Mouse (Mus musculus) right cerebral cortex, postnatal 25 days (tissue): Measurements from ENCODE around the gene Maml3.

ENCODE experiments used
- DNase-seq: peaks from one replicate; pipeline ENCODE4 v3.0.0; 2022

Gene Maml3

GRCm38 (mm10) chr3:51999671-52000437 is 105.0 kb downstream of the Maml3 start:
- no peak for DNase-seq

- no peak for DNase-seq
Observed at GRCm38 (mm10) chr3:51998511-51999399, 106.1 kb downstream of the Maml3 start.

- DNase-seq, result no peak
Observed at GRCm38 (mm10) chr3:51997616-51998015, 107.3 kb downstream of the Maml3 start.

- DNase-seq, result no peak
Observed at GRCm38 (mm10) chr3:51986507-51986906, 118.4 kb downstream of the Maml3 start.

GRCm38 (mm10) chr3:51981496-51981895 is 123.4 kb downstream of the Maml3 start:
- DNase-seq, result no peak

GRCm38 (mm10) chr3:51977654-51978352 is 127.1 kb downstream of the Maml3 start:
- no peak for DNase-seq

- DNase-seq, result no peak
Observed at GRCm38 (mm10) chr3:51974601-51975000, 130.3 kb downstream of the Maml3 start.

- no peak for DNase-seq
Observed at GRCm38 (mm10) chr3:51974153-51974552, 130.7 kb downstream of the Maml3 start.

- DNase-seq, result no peak
Observed at GRCm38 (mm10) chr3:51972576-51972975, 132.3 kb downstream of the Maml3 start.

- DNase-seq, result no peak
Observed at GRCm38 (mm10) chr3:51970489-51970888, 134.4 kb downstream of the Maml3 start.

GRCm38 (mm10) chr3:51969451-51969850 is 135.4 kb downstream of the Maml3 start:
- no peak for DNase-seq

- DNase-seq, result no peak
Observed at GRCm38 (mm10) chr3:51965841-51966240, 139.0 kb downstream of the Maml3 start.

- DNase-seq, result no peak
Observed at GRCm38 (mm10) chr3:51965436-51965835, 139.4 kb downstream of the Maml3 start.

- no peak for DNase-seq
Observed at GRCm38 (mm10) chr3:51965008-51965407, 139.9 kb downstream of the Maml3 start.

GRCm38 (mm10) chr3:51963891-51964593 is 140.8 kb downstream of the Maml3 start:
- no peak for DNase-seq

GRCm38 (mm10) chr3:51963151-51963791 is 141.6 kb downstream of the Maml3 start:
- DNase-seq, result peak; percentile 21

- no peak for DNase-seq
Observed at GRCm38 (mm10) chr3:51958751-51959150, 146.1 kb downstream of the Maml3 start.

- DNase-seq, result no peak
Observed at GRCm38 (mm10) chr3:51954441-51954840, 150.4 kb downstream of the Maml3 start.

- no peak for DNase-seq
Observed at GRCm38 (mm10) chr3:51953927-51954326, 150.9 kb downstream of the Maml3 start.

GRCm38 (mm10) chr3:51952728-51953623 is 151.9 kb downstream of the Maml3 start:
- no peak for DNase-seq

GRCm38 (mm10) chr3:51952267-51952666 is 152.6 kb downstream of the Maml3 start:
- no peak for DNase-seq
